Mouse (Mus musculus) MEL (cell line): ENCODE measurements at regions not wholly inside any gene's neighbourhood (a gene's known extent, or its start where the extent isn't known, plus 50 kb on each side); places are given as distances from the start of the nearest gene placed in this dataset.

Experiments used
- CHD1 ChIP-seq: IDR thresholded peaks from 2 replicates; pipeline ENCODE4 v1.6.1; 2012; ENCODE audit warnings: low read depth, mild to moderate bottlenecking, inconsistent platforms, low read length, improper control_type of control experiment
- CTCF ChIP-seq, 3 experiments: IDR thresholded peaks in 2 of 3; conservative IDR thresholded peaks in 1 of 3; 2 replicates each; pipeline ENCODE4 v1.5.1; 2011 to 2012; ENCODE audit warnings: low read length in 3 of 3, low read depth in 2 of 3, mild to moderate bottlenecking in 2 of 3, improper control_type of control experiment in 1 of 3, inconsistent platforms in 1 of 3, mixed read lengths in 1 of 3, moderate library complexity in 1 of 3; ENCODE audit not compliant: control insufficient read depth in 1 of 3, insufficient read depth in 1 of 3, poor library complexity in 1 of 3, severe bottlenecking in 1 of 3
- EP300 ChIP-seq, 2 experiments: IDR thresholded peaks; 2 replicates each; pipeline ENCODE4 v1.6.1; 2011; ENCODE audit warnings: improper control_type of control experiment in 2 of 2, low read length in 2 of 2, low read depth in 1 of 2, mild to moderate bottlenecking in 1 of 2
- GATA1 ChIP-seq: IDR thresholded peaks from 2 replicates; pipeline ENCODE4 v1.6.1; 2011; ENCODE audit warnings: low read depth, low read length, improper control_type of control experiment
- MAZ ChIP-seq: IDR thresholded peaks from 2 replicates; pipeline ENCODE4 v1.6.1; 2012; ENCODE audit warnings: low read depth, mild to moderate bottlenecking, inconsistent platforms, low read length, improper control_type of control experiment
- MYC ChIP-seq: IDR thresholded peaks from 2 replicates; pipeline ENCODE4 v1.6.1; 2011; ENCODE audit warnings: low read depth, mild to moderate bottlenecking, low read length, improper control_type of control experiment, moderate library complexity
- POLR2A ChIP-seq, 2 experiments: IDR thresholded peaks; 2 replicates each; pipeline ENCODE4 v1.6.1; 2011 to 2012; ENCODE audit warnings: low read length in 2 of 2, mild to moderate bottlenecking in 2 of 2, control low read depth in 1 of 2, improper control_type of control experiment in 1 of 2, low read depth in 1 of 2, moderate library complexity in 1 of 2; ENCODE audit not compliant: control insufficient read depth in 1 of 2, insufficient read depth in 1 of 2, poor library complexity in 1 of 2
- POLR2AphosphoS2 ChIP-seq: IDR thresholded peaks from 2 replicates; pipeline ENCODE4 v1.6.1; 2011; ENCODE audit warnings: low read length, improper control_type of control experiment
- RCOR1 ChIP-seq: IDR thresholded peaks from 2 replicates; pipeline ENCODE4 v1.6.1; 2012; ENCODE audit warnings: low read depth, mild to moderate bottlenecking, inconsistent platforms, low read length, improper control_type of control experiment
- SMC3 ChIP-seq: IDR thresholded peaks from 2 replicates; pipeline ENCODE4 v1.6.1; 2011; ENCODE audit warnings: low read depth, low read length, improper control_type of control experiment
- TCF12 ChIP-seq: IDR thresholded peaks from 2 replicates; pipeline ENCODE4 v1.6.1; 2014; ENCODE audit warnings: low read depth, mild to moderate bottlenecking, inconsistent platforms, low read length, improper control_type of control experiment, moderate library complexity
- ZNF384 ChIP-seq: IDR thresholded peaks from 2 replicates; pipeline ENCODE4 v1.6.1; 2012; ENCODE audit warnings: low read depth, mild to moderate bottlenecking, inconsistent platforms, low read length, improper control_type of control experiment

DNA sequence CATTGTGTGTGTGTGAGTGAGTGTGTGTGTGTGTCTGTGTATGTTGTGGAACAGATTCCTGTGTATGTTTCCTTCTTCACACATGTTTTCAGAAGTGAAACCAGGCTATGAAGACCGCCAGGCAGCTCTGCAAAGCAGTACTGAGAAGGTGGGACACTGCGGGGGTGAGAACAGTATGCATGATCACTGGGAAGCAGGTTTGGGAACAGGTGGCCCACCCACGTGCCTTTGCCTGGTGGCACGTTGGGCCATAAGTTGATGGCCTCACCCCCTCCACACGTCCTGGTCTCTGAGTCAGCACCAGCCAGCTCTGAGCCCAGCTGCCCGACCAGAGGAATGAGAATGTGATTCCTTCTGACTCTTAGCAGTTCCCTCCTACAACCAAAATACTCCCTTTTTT lies 89.2 kb upstream of the Rasgrp1 start:
- TF ChIP-seq POLR2A (IDR thresholded peaks at IDR 0.05; ENCODE audit: control insufficient read depth in 1 of 2, insufficient read depth in 1 of 2, low read depth in 1 of 2, low read length in 2 of 2, poor library complexity in 1 of 2): no peak
- no peak for TF ChIP-seq EP300 (IDR thresholded peaks at IDR 0.05; ENCODE audit: low read depth in 1 of 2, low read length in 2 of 2)
- no peak for TF ChIP-seq ZNF384
- TF ChIP-seq CTCF (IDR thresholded peaks at IDR 0.05 in 2 of 3, conservative IDR thresholded peaks at IDR 0.05 in 1 of 3; ENCODE audit: control insufficient read depth in 1 of 3, insufficient read depth in 1 of 3, low read depth in 2 of 3, low read length in 3 of 3, poor library complexity in 1 of 3, severe bottlenecking in 1 of 3): no peak
- TF ChIP-seq GATA1: no peak
- no peak for TF ChIP-seq SMC3
- TF ChIP-seq CHD1: no peak
- no peak for TF ChIP-seq TCF12
- TF ChIP-seq POLR2AphosphoS2: no peak
- no peak for TF ChIP-seq MAZ
- no peak for TF ChIP-seq RCOR1
- TF ChIP-seq MYC: no peak
